Mouse (Mus musculus) MEL (cell line): ENCODE data around the gene Gm16181. TPM values are rescaled to one million over a fixed set of nuclear protein-coding genes. Genes with fewer than 3 reads are reported as not detected.

Experiments used
- DNase-seq: peaks from one replicate; pipeline ENCODE4 v3.0.0; 2011; ENCODE audit warnings: low read depth, low spot score
- H3K27ac ChIP-seq: 2 replicates; pipeline ENCODE4 v1.5.1; 2012; ENCODE audit warnings: low read depth, mild to moderate bottlenecking, control low read depth, low read length, moderate library complexity; ENCODE audit not compliant: control insufficient read depth
- H3K27me3 ChIP-seq, 2 experiments: fragments of 150-350 bp in 1 of 2; sonication (generic) in 1 of 2; 2 replicates each; pipeline ENCODE4 v1.6.1; 2012; ENCODE audit warnings: low read length in 2 of 2, mild to moderate bottlenecking in 2 of 2, improper control_type of control experiment in 1 of 2, moderate library complexity in 1 of 2; ENCODE audit not compliant: insufficient read depth in 2 of 2, control insufficient read depth in 1 of 2
- H3K36me3 ChIP-seq, 2 experiments: 2 replicates each; pipeline ENCODE4 v1.6.1; 2012 to 2014; ENCODE audit warnings: low read length in 2 of 2, improper control_type of control experiment in 1 of 2, inconsistent platforms in 1 of 2, mild to moderate bottlenecking in 1 of 2; ENCODE audit not compliant: insufficient read depth in 2 of 2, control insufficient read depth in 1 of 2
- H3K4me1 ChIP-seq, 2 experiments: fragments of 150-350 bp in 1 of 2; sonication (generic) in 1 of 2; 2 replicates each; pipeline ENCODE4 v1.6.1; 2012; ENCODE audit warnings: low read length in 2 of 2, improper control_type of control experiment in 1 of 2, mild to moderate bottlenecking in 1 of 2; ENCODE audit not compliant: insufficient read depth in 2 of 2, control insufficient read depth in 1 of 2
- H3K4me3 ChIP-seq, 2 experiments: fragments of 150-350 bp in 1 of 2; sonication (generic) in 1 of 2; 2 replicates each; pipeline ENCODE4 v1.5.1; 2012; ENCODE audit warnings: low read depth in 2 of 2, low read length in 2 of 2, mild to moderate bottlenecking in 2 of 2, moderate library complexity in 2 of 2, control low read depth in 1 of 2, improper control_type of control experiment in 1 of 2; ENCODE audit not compliant: control insufficient read depth in 1 of 2, insufficient read depth in 1 of 2
- H3K79me2 ChIP-seq: 2 replicates; pipeline ENCODE4 v1.6.1; 2012; ENCODE audit warnings: mild to moderate bottlenecking, low read length, moderate library complexity; ENCODE audit not compliant: control insufficient read depth, poor library complexity, insufficient read depth
- H3K9ac ChIP-seq: 2 replicates; pipeline ENCODE4 v1.6.1; 2012; ENCODE audit warnings: low read depth, mild to moderate bottlenecking, control low read depth, low read length, moderate library complexity; ENCODE audit not compliant: control insufficient read depth, poor library complexity, severe bottlenecking
- H3K9me3 ChIP-seq: fragments of 150-350 bp; sonication (generic); replicated peaks from 2 replicates; pipeline ENCODE4 v1.6.1; 2012; ENCODE audit warnings: mild to moderate bottlenecking, low read length, improper control_type of control experiment, moderate library complexity; ENCODE audit not compliant: insufficient read depth
- CHD1 ChIP-seq: IDR thresholded peaks from 2 replicates; pipeline ENCODE4 v1.6.1; 2012; ENCODE audit warnings: low read depth, mild to moderate bottlenecking, inconsistent platforms, low read length, improper control_type of control experiment
- CTCF ChIP-seq, 3 experiments: IDR thresholded peaks in 2 of 3; conservative IDR thresholded peaks in 1 of 3; 2 replicates each; pipeline ENCODE4 v1.5.1; 2011 to 2012; ENCODE audit warnings: low read length in 3 of 3, low read depth in 2 of 3, mild to moderate bottlenecking in 2 of 3, improper control_type of control experiment in 1 of 3, inconsistent platforms in 1 of 3, mixed read lengths in 1 of 3, moderate library complexity in 1 of 3; ENCODE audit not compliant: control insufficient read depth in 1 of 3, insufficient read depth in 1 of 3, poor library complexity in 1 of 3, severe bottlenecking in 1 of 3
- E2F4 ChIP-seq: IDR thresholded peaks from 2 replicates; pipeline ENCODE4 v1.6.1; 2011; ENCODE audit warnings: low read depth, low read length, improper control_type of control experiment, borderline replicate concordance
- EP300 ChIP-seq, 2 experiments: IDR thresholded peaks; 2 replicates each; pipeline ENCODE4 v1.6.1; 2011; ENCODE audit warnings: improper control_type of control experiment in 2 of 2, low read length in 2 of 2, low read depth in 1 of 2, mild to moderate bottlenecking in 1 of 2
- ETS1 ChIP-seq: IDR thresholded peaks from 2 replicates; pipeline ENCODE4 v1.6.1; 2012; ENCODE audit warnings: low read depth, mild to moderate bottlenecking, inconsistent platforms, low read length, improper control_type of control experiment, moderate library complexity
- MAFK ChIP-seq: IDR thresholded peaks from 2 replicates; pipeline ENCODE4 v1.6.1; 2011; ENCODE audit warnings: low read depth, mild to moderate bottlenecking, low read length, improper control_type of control experiment, borderline replicate concordance
- MXI1 ChIP-seq: IDR thresholded peaks from 2 replicates; pipeline ENCODE4 v1.6.1; 2011; ENCODE audit warnings: mild to moderate bottlenecking, low read depth, low read length, improper control_type of control experiment
- MYC ChIP-seq: IDR thresholded peaks from 2 replicates; pipeline ENCODE4 v1.6.1; 2011; ENCODE audit warnings: low read depth, mild to moderate bottlenecking, low read length, improper control_type of control experiment, moderate library complexity
- NELFE ChIP-seq: IDR thresholded peaks from 2 replicates; pipeline ENCODE4 v1.6.1; 2011; ENCODE audit warnings: low read depth, low read length, improper control_type of control experiment
- NRF1 ChIP-seq: IDR thresholded peaks from 2 replicates; pipeline ENCODE4 v1.6.1; 2014; ENCODE audit warnings: low read depth, mild to moderate bottlenecking, inconsistent platforms, low read length, improper control_type of control experiment, moderate library complexity; ENCODE audit not compliant: poor library complexity, insufficient read depth, severe bottlenecking
- POLR2AphosphoS5 ChIP-seq: IDR thresholded peaks from 2 replicates; pipeline ENCODE4 v1.6.1; 2012; ENCODE audit warnings: low read depth, borderline replicate concordance, mild to moderate bottlenecking, inconsistent platforms, low read length, moderate library complexity, mixed read lengths
- RAD21 ChIP-seq: IDR thresholded peaks from 2 replicates; pipeline ENCODE4 v1.6.1; 2011; ENCODE audit warnings: mild to moderate bottlenecking, low read depth, low read length, improper control_type of control experiment
- SMC3 ChIP-seq: IDR thresholded peaks from 2 replicates; pipeline ENCODE4 v1.6.1; 2011; ENCODE audit warnings: low read depth, low read length, improper control_type of control experiment
- TBP ChIP-seq: IDR thresholded peaks from 2 replicates; pipeline ENCODE4 v1.8.0; 2011; ENCODE audit warnings: low read depth, low read length, improper control_type of control experiment
- USF2 ChIP-seq, 2 experiments: IDR thresholded peaks; 2 replicates each; pipeline ENCODE4 v1.6.1; 2011 to 2012; ENCODE audit warnings: improper control_type of control experiment in 2 of 2, low read length in 2 of 2, borderline replicate concordance in 1 of 2, inconsistent platforms in 1 of 2, low read depth in 1 of 2, mild to moderate bottlenecking in 1 of 2; ENCODE audit not compliant: insufficient read depth in 1 of 2
- ZC3H11A ChIP-seq: IDR thresholded peaks from 2 replicates; pipeline ENCODE4 v1.6.1; 2012; ENCODE audit warnings: low read depth, mild to moderate bottlenecking, inconsistent platforms, low read length, improper control_type of control experiment
- ZNF384 ChIP-seq: IDR thresholded peaks from 2 replicates; pipeline ENCODE4 v1.6.1; 2012; ENCODE audit warnings: low read depth, mild to moderate bottlenecking, inconsistent platforms, low read length, improper control_type of control experiment
- polyA plus RNA-seq, 2 experiments: library from polyadenylated mRNA; stranded (reverse) in 1 of 2; unstranded in 1 of 2; fragments of >175 nt in 1 of 2; fragments of >200 nt in 1 of 2; gene quantifications; 2 replicates each; pipeline versions ENCODE4 v1.2.1 to v1.2.4; 2012; ENCODE audit warnings: low replicate concordance in 2 of 2, low read depth in 1 of 2; ENCODE audit not compliant: insufficient read length in 2 of 2, insufficient read depth in 1 of 2, missing spikeins in 1 of 2
- total RNA-seq: library from RNA; depleted of rRNA; stranded (reverse); fragments of 300-350 nt; gene quantifications from 2 replicates; pipeline ENCODE4 v1.2.3, GENCODE M21; 2012

Gm16181 gene
- total and polyA plus RNA-seq, 3 experiments, result 0.58 TPM; not detected in 2

GRCm38 (mm10) chr17:35191723-35192122 lies 28.9 kb upstream of the Gm16181 start:
- Histone ChIP-seq H3K9me3 (no peaks in the 10 kb centered on the region), H3K79me2 (peaks cover 5% of the 10 kb centered on the region; the same call in 1 of the 2 replicates), H3K27me3 (no peaks in the 10 kb centered on the region), H3K9ac (no peak overlapping the region), H3K4me1 (peaks cover 21 to 46% of the 10 kb centered on the region in 2 experiments), H3K27ac (no peak overlapping the region), H3K4me3 (no peak overlapping the region), H3K36me3 (peaks cover 0 to 34% of the 10 kb centered on the region in 2 experiments; a peak in 2 of 4 replicates)
- DNase-seq, result peak; percentile 55
- TF ChIP-seq CHD1 (no peak), EP300 (IDR thresholded peaks at IDR 0.05; ENCODE audit: low read depth in 1 of 2, low read length in 2 of 2) (0 out of 4 replicates have a peak, but pooled peaks of 1 of the 2 experiments have one; percentile 0), RAD21 (peak; percentile 13; the same call in 1 of the 2 replicates), NELFE (no peak), CTCF (IDR thresholded peaks at IDR 0.05 in 2 of 3, conservative IDR thresholded peaks at IDR 0.05 in 1 of 3; ENCODE audit: control insufficient read depth in 1 of 3, insufficient read depth in 1 of 3, low read depth in 2 of 3, low read length in 3 of 3, poor library complexity in 1 of 3, severe bottlenecking in 1 of 3) (peak; percentile 21 to 48 (median 41); a peak in 4 of 6 replicates), NRF1 (no peak), ZC3H11A (peak; percentile 31), SMC3 (peak; percentile 30), USF2 (IDR thresholded peaks at IDR 0.05; ENCODE audit: borderline replicate concordance in 1 of 2, insufficient read depth in 1 of 2, low read depth in 1 of 2, low read length in 2 of 2) (no peak), MYC (no peak), MXI1 (no peak), E2F4 (no peak)

GRCm38 (mm10) chr17:35192924-35193323 lies 27.7 kb upstream of the Gm16181 start:
- peak overlapping the region; percentile 58 for H3K27ac ChIP-seq
- H3K79me2 ChIP-seq, result peaks cover 5% of the 10 kb centered on the region; the same call in 1 of the 2 replicates
- peaks cover 23 to 42% of the 10 kb centered on the region in 2 experiments for H3K4me1 ChIP-seq
- TF ChIP-seq MAFK (no peak), TBP (peak; percentile 97), RAD21 (no peak), ZNF384 (peak; percentile 65), POLR2AphosphoS5 (no peak), ETS1 (0 out of 2 replicates have a peak, but pooled peaks have one; percentile 33)
- H3K9me3 ChIP-seq, result no peaks in the 10 kb centered on the region
- peak; percentile 81 for DNase-seq
- H3K9ac ChIP-seq, result no peak overlapping the region
- no peak overlapping the region for H3K4me3 ChIP-seq
- H3K27me3 ChIP-seq, result no peaks in the 10 kb centered on the region
- H3K36me3 ChIP-seq, result peaks cover 0 to 32% of the 10 kb centered on the region in 2 experiments; a peak in 2 of 4 replicates
